Mouse (Mus musculus): ENCODE results near the gene Efr3b. TPM values are rescaled to one million over a fixed set of nuclear protein-coding genes. Genes with fewer than 3 reads are reported as not detected.

The Efr3b gene
- polyA plus RNA-seq, 1 experiment from 2014 or later, result 2.8 TPM

GRCm38 (mm10) chr12:3926127-3926526 is 112.6 kb downstream of the Efr3b start:
- no peak overlapping the region for H3K4me3 ChIP-seq (replicated peaks)
- WGBS, result 0% methylated on average over 1 of the region's 1 CpGs
- H3K27ac ChIP-seq, result no peak overlapping the region
- no peak overlapping the region for H3K4me2 ChIP-seq
- no peak overlapping the region for H3K9ac ChIP-seq
- H3K9me3 ChIP-seq, result no peaks in the 10 kb centered on the region
- H3K36me3 ChIP-seq, result no peaks in the 10 kb centered on the region
- no peaks in the 10 kb centered on the region for H3K27me3 ChIP-seq (replicated peaks)
- no peak for ATAC-seq (ENCODE audit: insufficient read depth, low FRiP score, low read depth)
- H3K4me1 ChIP-seq, result no peaks in the 10 kb centered on the region; the same call in 1 of the 2 replicates

GRCm38 (mm10) chr12:3919423-3919822 is 119.3 kb downstream of the Efr3b start:
- Histone ChIP-seq H3K36me3 (no peaks in the 10 kb centered on the region), H3K9ac (no peak overlapping the region), H3K9me3 (no peaks in the 10 kb centered on the region), H3K27me3 (replicated peaks) (no peaks in the 10 kb centered on the region), H3K4me1 (peaks cover 4% of the 10 kb centered on the region; the same call in 1 of the 2 replicates), H3K4me3 (replicated peaks) (no peak overlapping the region), H3K27ac (no peak overlapping the region), H3K4me2 (no peak overlapping the region)
- WGBS, result 63% methylated on average over 3 of the region's 3 CpGs
- 0 out of 2 replicates have a peak, but pooled peaks have one; percentile 45 for ATAC-seq (ENCODE audit: insufficient read depth, low FRiP score, low read depth)

GRCm38 (mm10) chr12:3918577-3918976 is 120.1 kb downstream of the Efr3b start:
- ATAC-seq (ENCODE audit: insufficient read depth, low FRiP score, low read depth), result no peak

GRCm38 (mm10) chr12:3917668-3918341 is 120.9 kb downstream of the Efr3b start:
- H3K27me3 ChIP-seq (replicated peaks), result no peaks in the 10 kb centered on the region
- no peak overlapping the region for H3K4me3 ChIP-seq (replicated peaks)
- H3K4me1 ChIP-seq, result peaks cover 4% of the 10 kb centered on the region; the same call in 1 of the 2 replicates
- no peaks in the 10 kb centered on the region for H3K36me3 ChIP-seq
- ATAC-seq (ENCODE audit: insufficient read depth, low FRiP score, low read depth), result no peak
- 24% methylated on average over 14 of the region's 14 CpGs for WGBS
- no peak overlapping the region for H3K4me2 ChIP-seq
- no peaks in the 10 kb centered on the region for H3K9me3 ChIP-seq
- no peak overlapping the region for H3K27ac ChIP-seq
- no peak overlapping the region for H3K9ac ChIP-seq

More at GRCm38 (mm10) chr12:3918577-3918976, 120.1 kb downstream of the Efr3b start:
- Histone ChIP-seq H3K9me3 (no peaks in the 10 kb centered on the region), H3K27ac (no peak overlapping the region), H3K9ac (no peak overlapping the region), H3K4me1 (peaks cover 4% of the 10 kb centered on the region; the same call in 1 of the 2 replicates), H3K27me3 (replicated peaks) (no peaks in the 10 kb centered on the region), H3K36me3 (no peaks in the 10 kb centered on the region), H3K4me2 (no peak overlapping the region), H3K4me3 (replicated peaks) (no peak overlapping the region)
- 46% methylated on average over 3 of the region's 3 CpGs for WGBS

GRCm38 (mm10) chr12:3915852-3916251 is 122.9 kb downstream of the Efr3b start:
- no peak overlapping the region for H3K4me3 ChIP-seq (replicated peaks)
- WGBS, result 74% methylated on average over 3 of the region's 3 CpGs

More at GRCm38 (mm10) chr12:3915852-3916251, 122.9 kb downstream of the Efr3b start:
- no peak for ATAC-seq (ENCODE audit: insufficient read depth, low FRiP score, low read depth)
- no peaks in the 10 kb centered on the region for H3K27me3 ChIP-seq (replicated peaks)
- no peak overlapping the region for H3K4me2 ChIP-seq
- no peaks in the 10 kb centered on the region for H3K9me3 ChIP-seq
- H3K27ac ChIP-seq, result no peak overlapping the region
- no peak overlapping the region for H3K9ac ChIP-seq
- H3K4me1 ChIP-seq, result peaks cover 4% of the 10 kb centered on the region; the same call in 1 of the 2 replicates
- 0 out of 2 replicates have a peak, but pooled peaks cover 5% of the 10 kb centered on the region for H3K36me3 ChIP-seq

Other genes with a start within 250 kb of the Efr3b start
- gene Dnmt3a, start 232.9 kb downstream of the Efr3b start, polyA plus RNA-seq (2015; fragmentation: Nextera tagmentation; extraction: Ambion mirVana), result 126 and 133 TPM in 2 replicates
- 1.7 and 2.7 TPM in 2 replicates for gene Pomc, start 84.0 kb downstream of the Efr3b start, polyA plus RNA-seq (2015; fragmentation: Nextera tagmentation; extraction: Ambion mirVana)
- gene Dnajc27, start 43.7 kb upstream of the Efr3b start, polyA plus RNA-seq (2015; fragmentation: Nextera tagmentation; extraction: Ambion mirVana), result 5.4 TPM in 2 replicates
- 9.2 and 9.9 TPM in 2 replicates for gene Adcy3, start 94.2 kb upstream of the Efr3b start, polyA plus RNA-seq (2015; fragmentation: Nextera tagmentation; extraction: Ambion mirVana)
- gene Ptrhd1, start 195.1 kb upstream of the Efr3b start, polyA plus RNA-seq (2015; fragmentation: Nextera tagmentation; extraction: Ambion mirVana), result 5.3 and 6.0 TPM in 2 replicates
- gene Cenpo, start 195.4 kb upstream of the Efr3b start, polyA plus RNA-seq (2015; fragmentation: Nextera tagmentation; extraction: Ambion mirVana), result 12.2 and 13.0 TPM in 2 replicates

Data from stomach, embryonic 15.5 days (tissue).